Mouse (Mus musculus): ENCODE data around the gene Atxn1.

Gene Atxn1

DNA sequence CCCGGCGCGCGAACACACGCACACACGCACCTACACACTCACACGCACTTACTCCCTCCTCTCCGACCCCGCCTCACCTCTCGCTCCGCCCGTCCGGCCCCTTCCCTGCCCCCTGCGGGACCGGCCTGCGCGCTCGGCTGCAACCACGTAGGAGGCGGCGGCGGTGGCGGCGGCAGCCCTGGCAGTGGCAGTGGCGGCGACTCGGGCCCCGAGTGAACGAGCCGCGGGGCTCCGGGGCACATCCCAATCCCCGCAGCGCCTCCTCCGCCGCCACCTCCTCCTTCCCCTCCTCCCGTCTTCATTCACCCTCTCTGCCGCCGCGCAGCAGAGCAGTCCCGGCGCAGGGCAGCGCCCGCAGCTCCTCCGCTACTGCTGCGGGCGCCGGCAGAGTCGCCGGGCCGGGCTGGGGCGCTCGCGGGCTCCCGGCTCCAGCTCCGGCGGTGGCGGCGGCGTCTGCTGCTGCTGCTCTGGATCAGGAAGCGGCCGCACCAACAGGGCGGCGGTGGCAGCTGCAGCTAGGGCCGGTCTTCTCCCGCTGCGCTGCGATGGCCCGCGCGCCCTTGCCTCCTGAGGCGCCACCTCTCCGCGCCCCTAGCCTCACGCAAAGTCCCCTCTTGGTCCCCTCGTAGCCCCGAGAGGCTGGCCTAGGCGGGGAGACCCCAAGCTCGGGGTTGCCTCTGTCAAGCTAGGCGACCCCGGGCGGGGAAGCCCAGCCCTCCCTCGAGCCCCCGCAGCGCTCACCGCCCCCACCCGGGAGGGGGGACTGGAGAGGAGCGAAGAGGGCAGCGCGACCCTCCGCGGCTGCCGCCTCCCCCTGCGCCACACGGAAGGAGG is 1.1 kb downstream of the Atxn1 start:
- DNase-seq (ENCODE audit: extremely low read depth, insufficient read length, low spot score) = peak; percentile 85

- DNase-seq (ENCODE audit: extremely low read depth, insufficient read length, low spot score) = no peak
Observed at GRCm38 (mm10) chr13:45962776-45963175, 2.0 kb downstream of the Atxn1 start.

DNA sequence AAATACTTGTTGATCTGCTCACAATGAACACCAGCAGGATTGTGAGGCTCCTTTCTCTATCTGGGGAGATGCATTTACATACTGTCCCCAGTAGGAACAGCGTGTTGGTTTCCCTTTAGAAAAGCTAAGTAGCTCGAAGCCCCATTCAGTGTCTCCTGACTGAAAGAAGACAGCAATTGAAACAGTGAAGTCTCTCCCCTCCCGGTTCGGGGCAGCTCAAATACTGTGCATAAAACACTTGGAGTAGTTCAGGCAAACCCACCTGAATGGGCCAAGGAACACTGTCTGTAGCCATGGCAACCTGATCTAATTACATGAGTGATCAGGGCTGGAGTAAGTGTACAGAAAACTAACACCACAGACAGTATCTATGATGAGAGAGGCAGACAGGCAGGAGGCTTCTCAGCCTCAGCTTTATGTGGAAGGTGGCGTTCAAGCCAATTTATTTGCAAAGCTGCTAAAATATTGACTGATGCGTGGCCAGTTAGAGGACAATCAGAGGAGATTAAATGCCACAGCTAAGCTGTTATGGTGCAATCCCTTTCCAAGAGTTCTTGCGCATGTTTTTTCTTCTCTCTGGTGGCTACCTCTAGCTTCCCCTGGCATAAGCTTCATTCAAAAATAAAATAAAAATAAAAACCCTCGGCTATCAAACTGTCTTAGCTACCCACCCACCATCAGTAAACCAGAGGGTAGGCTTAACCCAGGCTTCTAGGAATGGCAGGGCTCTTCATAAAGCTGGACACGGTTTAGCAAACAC is 2.8 kb downstream of the Atxn1 start:
- DNase-seq (ENCODE audit: extremely low read depth, insufficient read length, low spot score) = peak; percentile 12

DNA sequence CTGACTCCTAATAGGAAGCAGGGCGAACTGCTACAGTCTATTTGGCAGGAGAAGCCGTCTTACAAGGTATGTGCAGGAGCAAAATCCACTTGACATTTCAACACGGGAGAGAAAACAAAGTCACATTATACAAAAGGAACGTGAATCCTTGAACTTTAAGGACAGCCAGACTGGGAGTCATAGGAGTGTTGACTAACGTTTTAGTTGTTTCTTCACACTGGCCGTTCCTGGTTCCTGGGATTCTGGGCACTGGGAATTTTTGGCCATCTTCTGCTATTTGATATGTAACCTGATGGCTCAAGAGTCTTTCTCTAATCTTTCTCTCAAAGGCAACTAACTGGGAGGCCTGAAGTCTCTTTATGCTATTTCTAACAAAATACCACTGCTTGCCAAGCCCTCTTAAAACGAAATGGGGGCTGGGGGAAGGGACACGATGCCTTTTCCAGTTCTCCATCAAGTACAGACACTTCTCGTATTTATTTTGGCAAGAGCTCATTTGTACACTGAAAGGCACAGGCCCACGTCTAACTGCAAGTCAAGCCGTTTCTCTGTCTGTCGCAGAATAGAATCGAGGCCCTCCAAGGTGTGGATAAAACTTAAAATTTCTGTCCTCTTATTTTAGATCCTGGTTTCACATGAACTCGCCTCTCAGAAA is 4.4 kb downstream of the Atxn1 start:
- DNase-seq (ENCODE audit: extremely low read depth, insufficient read length, low spot score) = no peak

- DNase-seq (ENCODE audit: extremely low read depth, insufficient read length, low spot score) = no peak
Observed at GRCm38 (mm10) chr13:45958306-45958705, 6.5 kb downstream of the Atxn1 start.

DNA sequence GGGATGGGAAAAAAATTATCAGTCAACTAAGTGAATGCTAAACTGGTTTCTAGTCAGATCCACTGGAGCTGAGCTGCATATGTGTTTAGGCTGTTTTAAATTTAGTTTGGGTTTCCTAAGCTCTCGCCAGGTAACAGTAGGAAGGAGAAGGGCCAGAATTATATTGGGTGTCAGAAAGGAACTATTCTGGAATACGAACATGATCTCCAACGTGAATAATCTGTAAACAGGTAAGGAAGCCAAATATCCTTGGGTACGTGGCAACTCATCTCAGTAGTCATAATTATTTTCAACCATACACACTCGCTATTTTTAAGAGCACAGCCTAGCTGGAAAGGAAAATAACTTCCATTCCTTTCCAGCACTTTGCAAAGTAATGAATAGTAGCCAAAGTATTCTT is 7.2 kb downstream of the Atxn1 start:
- DNase-seq (ENCODE audit: extremely low read depth, insufficient read length, low spot score) = no peak

GRCm38 (mm10) chr13:45956287-45956686 is 8.5 kb downstream of the Atxn1 start:
- no peak for DNase-seq (ENCODE audit: extremely low read depth, insufficient read length, low spot score)

DNA sequence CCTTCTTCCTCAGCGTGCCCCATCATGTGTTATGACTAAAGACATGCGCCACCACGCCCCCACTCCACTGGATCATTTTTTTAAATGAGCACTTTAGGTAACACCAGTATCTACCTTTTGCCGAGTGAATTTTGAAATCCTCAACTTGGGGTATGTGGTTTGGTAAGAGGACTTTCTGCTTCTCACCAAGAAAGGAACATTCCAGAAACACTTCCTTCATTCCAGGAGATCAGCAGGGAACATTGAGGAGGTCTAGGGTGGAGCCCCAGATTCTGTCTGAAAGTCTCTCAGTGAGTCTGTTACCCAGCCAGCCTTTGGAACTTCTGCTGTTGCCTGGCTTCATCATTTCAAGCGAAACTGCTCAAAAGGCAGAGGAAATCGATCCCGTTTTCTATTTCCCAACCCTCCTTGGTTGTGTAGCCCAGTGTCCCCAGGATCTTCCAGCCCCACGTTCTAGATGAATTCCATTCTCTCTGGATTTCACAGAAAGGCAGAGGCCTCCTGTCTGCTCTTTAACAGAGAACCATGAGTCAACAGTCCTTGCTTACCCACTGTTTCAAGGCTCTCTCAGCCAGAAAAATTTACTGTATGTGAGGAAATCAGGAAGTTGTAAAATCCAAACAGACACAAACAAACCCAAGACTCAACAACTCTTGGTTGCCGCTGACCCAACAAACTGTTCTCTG is 9.3 kb downstream of the Atxn1 start:
- DNase-seq (ENCODE audit: extremely low read depth, insufficient read length, low spot score) = no peak

GRCm38 (mm10) chr13:45953098-45953497 is 11.7 kb downstream of the Atxn1 start:
- no peak for DNase-seq (ENCODE audit: extremely low read depth, insufficient read length, low spot score)

- no peak for DNase-seq (ENCODE audit: extremely low read depth, insufficient read length, low spot score)
Observed at GRCm38 (mm10) chr13:45951071-45951645, 13.7 kb downstream of the Atxn1 start.

DNA sequence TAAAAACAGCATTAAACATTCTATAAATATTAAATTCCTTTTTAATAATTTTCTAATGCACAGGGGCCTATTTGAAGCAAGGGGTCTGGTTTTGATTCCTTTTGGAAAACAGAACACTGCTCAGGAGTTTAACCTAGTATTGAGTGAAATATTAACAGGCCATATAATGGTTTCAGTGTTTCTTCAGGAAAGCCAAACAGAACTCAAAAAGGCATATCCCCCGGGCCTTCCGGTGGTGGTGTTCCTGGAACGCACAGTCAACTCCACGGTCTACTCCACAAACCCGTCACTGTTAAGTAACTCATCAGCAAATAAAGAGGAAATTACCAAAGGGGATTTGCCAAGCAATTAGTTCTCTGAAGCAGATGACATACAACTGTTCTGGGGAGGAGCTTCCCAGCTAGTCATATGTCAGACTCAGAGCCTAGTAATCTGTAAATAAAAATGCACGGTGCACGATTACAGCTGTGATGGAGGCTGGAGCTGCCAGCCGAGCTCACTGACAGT is 14.4 kb downstream of the Atxn1 start:
- DNase-seq (ENCODE audit: extremely low read depth, insufficient read length, low spot score) = no peak

DNA sequence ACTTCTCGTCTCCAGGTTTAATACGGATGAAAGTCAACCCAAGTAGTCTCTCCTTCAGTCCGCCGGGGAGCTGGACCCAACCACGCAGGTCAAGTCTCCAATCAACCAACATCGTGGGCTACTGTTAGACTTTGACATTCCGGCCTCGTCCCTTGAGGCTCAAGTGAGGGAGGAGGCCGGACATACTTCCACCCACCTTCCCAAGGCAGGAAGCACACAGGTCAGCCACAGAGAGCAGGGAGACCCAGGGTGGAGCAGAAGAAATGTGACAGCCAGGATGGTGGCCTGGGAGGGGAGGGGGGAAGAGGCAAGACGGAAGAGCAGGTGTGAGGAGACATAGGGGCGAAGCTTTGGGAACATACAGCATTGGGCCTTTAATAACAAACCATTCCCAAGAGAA is 18.7 kb downstream of the Atxn1 start:
- no peak for DNase-seq (ENCODE audit: extremely low read depth, insufficient read length, low spot score)

- DNase-seq (ENCODE audit: extremely low read depth, insufficient read length, low spot score) = no peak
Observed at GRCm38 (mm10) chr13:45942337-45942736, 22.5 kb downstream of the Atxn1 start.

GRCm38 (mm10) chr13:45940714-45941113 is 24.1 kb downstream of the Atxn1 start:
- DNase-seq (ENCODE audit: extremely low read depth, insufficient read length, low spot score) = no peak

- DNase-seq (ENCODE audit: extremely low read depth, insufficient read length, low spot score) = no peak
Observed at GRCm38 (mm10) chr13:45939561-45939960, 25.2 kb downstream of the Atxn1 start.

GRCm38 (mm10) chr13:45938083-45938482 is 26.7 kb downstream of the Atxn1 start:
- DNase-seq (ENCODE audit: extremely low read depth, insufficient read length, low spot score) = no peak

DNA sequence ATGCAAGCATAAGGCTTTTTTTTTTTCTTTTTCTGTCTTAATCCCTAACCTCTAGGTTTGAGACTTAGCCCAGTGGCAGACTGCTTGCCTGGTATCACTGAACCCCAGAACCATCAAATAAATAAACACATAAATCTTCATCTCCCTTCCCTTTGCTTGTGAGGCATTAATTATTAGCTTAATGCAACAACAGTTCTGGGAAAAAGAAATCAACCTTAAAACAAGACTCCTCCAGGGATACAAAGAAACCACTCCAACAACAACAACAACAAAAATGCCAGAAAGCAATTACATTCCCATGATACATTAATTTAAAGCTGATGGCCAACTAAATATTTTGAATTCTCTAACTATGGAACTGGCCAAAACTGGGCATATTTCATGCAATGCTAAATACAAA is 28.0 kb downstream of the Atxn1 start:
- DNase-seq (ENCODE audit: extremely low read depth, insufficient read length, low spot score) = no peak

- no peak for DNase-seq (ENCODE audit: extremely low read depth, insufficient read length, low spot score)
Observed at GRCm38 (mm10) chr13:45935798-45936197, 29.0 kb downstream of the Atxn1 start.

GRCm38 (mm10) chr13:45934841-45935240 is 30.0 kb downstream of the Atxn1 start:
- DNase-seq (ENCODE audit: extremely low read depth, insufficient read length, low spot score) = no peak

DNA sequence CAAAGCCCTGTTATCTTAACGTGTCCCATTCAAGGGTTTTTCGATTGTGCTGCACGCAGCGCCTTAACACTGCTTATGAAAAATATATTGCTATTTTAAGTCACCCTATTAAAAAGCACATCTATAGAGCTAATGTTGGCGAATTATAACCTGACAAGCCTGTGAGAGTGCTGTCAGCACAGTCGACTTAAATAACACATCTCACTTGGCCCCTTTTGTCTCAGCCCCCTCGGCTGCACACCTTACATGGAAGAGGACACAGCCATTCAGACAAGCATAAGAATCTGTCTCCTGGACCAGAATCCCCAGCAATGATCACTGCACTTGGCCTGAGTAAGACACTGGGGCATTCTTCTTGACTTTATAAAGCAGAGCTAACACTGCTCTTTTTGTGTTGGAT is 30.7 kb downstream of the Atxn1 start:
- DNase-seq (ENCODE audit: extremely low read depth, insufficient read length, low spot score) = no peak
